Mouse (Mus musculus): ENCODE measurements around the gene Gm45521. TPM values are rescaled to one million over a fixed set of nuclear protein-coding genes. Genes with fewer than 3 reads are reported as not detected.

The Gm45521 gene
- polyA plus RNA-seq, 1 experiment from 2014 or later, result not detected

DNA sequence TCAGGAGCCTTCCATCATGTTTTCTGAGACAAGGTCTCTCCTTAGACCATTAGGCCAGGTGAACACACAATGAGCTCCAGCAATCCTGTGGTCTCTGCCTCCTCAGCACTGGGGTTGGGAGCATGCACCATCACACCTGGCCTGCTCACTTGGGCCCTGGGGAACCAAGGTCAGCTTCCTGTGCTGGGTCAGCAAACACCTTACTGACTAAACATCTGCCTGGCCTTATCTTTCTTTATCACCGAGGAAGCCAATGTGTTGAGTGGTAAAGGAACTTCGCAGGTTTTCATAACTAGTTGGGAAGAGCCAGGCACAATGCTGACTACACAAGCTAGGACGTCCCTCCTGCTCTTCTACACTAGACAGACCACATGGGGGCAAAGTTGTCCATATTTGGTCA is 32.9 kb downstream of the Gm45521 start:
- Histone ChIP-seq H3K27ac (replicated peaks) (no peak overlapping the region), H3K4me3 (no peak overlapping the region), H3K9me3 (no peaks in the 10 kb centered on the region), H3K9ac (replicated peaks) (no peak overlapping the region), H3K4me1 (no peaks in the 10 kb centered on the region), H3K4me2 (replicated peaks) (no peak overlapping the region), H3K36me3 (no peaks in the 10 kb centered on the region), H3K27me3 (no peaks in the 10 kb centered on the region)
- no peak for ATAC-seq (replicated peaks)
- 84% methylated on average over 3 of the region's 3 CpGs for WGBS

DNA sequence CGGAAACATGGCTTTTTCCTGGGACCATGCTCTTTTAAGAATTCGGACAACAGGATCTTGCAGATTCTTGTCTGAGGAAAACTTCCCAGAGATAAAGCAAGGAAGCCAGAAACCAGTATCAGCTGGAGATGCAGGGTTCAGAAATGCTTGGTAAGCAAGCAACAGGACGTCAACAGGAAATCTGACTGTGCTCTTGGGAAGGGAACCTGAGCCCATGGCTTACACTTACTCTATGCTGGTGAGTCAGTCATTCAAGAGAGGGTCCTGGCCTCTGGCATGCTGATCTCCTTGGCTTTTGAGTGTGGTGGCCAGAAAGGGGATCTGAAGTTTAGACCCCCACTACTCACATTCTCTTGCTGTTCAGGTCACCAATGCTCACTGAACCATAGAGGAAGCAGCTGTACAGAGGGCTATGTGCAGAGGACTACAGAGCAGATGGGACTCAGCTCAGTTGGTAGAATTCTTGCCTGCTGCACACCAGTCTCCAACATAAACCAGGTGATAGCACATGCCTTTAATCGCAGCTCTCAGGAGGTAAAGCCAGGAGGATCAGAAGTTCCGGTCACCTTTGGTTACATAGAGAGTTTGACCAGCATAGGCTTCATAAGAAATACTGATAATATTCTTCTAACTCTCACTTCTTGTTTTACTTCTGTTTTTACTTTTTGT is 34.2 kb downstream of the Gm45521 start:
- ATAC-seq (replicated peaks), result no peak
- no peaks in the 10 kb centered on the region for H3K27me3 ChIP-seq
- H3K27ac ChIP-seq (replicated peaks), result no peak overlapping the region
- no peak overlapping the region for H3K9ac ChIP-seq (replicated peaks)
- no peaks in the 10 kb centered on the region for H3K9me3 ChIP-seq
- no peaks in the 10 kb centered on the region for H3K4me1 ChIP-seq
- 84% methylated on average over 5 of the region's 5 CpGs for WGBS
- no peaks in the 10 kb centered on the region for H3K36me3 ChIP-seq
- no peak overlapping the region for H3K4me2 ChIP-seq (replicated peaks)
- no peak overlapping the region for H3K4me3 ChIP-seq

DNA sequence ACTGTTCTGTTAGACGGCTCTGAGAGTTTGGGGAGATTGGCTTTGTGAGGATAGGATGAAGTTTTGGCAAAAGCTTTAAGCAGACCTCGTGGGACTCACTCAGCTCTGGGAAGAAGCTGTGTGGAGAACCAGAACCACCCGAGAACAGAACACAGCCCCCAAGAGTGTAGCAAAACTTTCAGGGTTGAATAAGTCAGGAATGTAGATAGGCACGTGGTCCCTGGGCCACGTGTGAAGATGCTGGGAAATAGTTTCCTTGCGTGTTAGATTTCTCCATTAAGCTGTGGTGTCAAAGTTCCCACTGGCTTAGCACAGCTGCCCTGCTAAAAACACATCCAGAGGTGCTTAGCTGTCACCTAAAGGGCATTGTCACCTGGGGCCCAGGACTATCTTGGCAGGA is 35.1 kb downstream of the Gm45521 start:
- Histone ChIP-seq H3K4me1 (peaks cover 4% of the 10 kb centered on the region; the same call in 1 of the 2 replicates), H3K9me3 (no peaks in the 10 kb centered on the region), H3K4me2 (replicated peaks) (no peak overlapping the region), H3K4me3 (no peak overlapping the region), H3K27me3 (no peaks in the 10 kb centered on the region), H3K27ac (replicated peaks) (no peak overlapping the region), H3K36me3 (no peaks in the 10 kb centered on the region), H3K9ac (replicated peaks) (no peak overlapping the region)
- ATAC-seq (replicated peaks), result no peak
- WGBS, result 79% methylated on average over 6 of the region's 6 CpGs

DNA sequence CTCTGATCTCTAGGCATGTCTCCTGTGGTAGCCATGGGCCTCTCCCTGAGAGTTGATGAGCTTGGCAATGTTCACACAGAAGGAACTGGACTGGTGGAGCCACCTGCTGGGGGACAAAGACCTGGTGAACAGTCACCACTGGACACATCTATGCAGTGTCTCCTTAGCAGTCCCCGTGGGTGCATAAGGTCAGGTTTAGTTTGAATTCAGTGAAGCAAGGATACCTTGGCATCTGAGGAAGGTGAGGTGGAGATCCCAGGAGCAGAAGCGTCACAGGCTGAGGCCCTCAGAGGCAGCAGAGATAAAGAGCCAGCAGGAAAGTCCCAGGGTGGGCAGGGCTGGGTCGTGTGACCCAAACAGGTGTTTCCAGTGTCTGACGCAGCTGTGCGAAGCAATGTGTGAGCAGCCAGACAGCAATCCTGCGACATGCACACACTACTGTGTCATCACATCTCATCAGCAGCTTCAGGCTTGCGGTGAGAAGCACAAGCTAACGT is 37.2 kb downstream of the Gm45521 start, which contains the start of gene Dnase1l3:
Gene Dnase1l3, minus strand, starts transcription at position 303 of the 497 bp plus-strand sequence.
- 72% methylated on average over 8 of the region's 8 CpGs for WGBS
- ATAC-seq (replicated peaks), result no peak

DNA sequence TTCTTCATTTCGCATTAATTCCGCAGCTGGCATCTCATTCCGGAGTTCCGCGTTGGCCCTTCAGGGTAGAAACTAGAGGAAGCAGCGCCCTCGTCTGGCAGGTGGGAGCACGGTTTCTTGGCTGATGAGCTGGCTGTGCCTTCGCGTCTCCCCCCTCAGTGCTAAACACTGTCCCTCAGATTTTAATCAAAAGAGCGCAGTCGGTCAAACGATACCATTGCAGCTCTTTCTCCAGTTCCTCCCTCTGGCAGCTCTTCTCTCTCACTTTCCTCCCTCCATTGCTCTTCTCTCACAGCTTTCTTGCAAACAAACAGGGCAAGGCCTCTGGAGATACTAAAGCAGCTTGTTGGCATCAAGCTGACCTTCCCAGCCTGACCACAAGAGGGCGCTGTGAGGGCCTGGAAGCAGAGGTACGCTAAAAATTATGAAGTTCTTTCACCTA is 40.2 kb downstream of the Gm45521 start:
- WGBS, result 2% methylated on average over 15 of the region's 15 CpGs
- peak; percentile 61 for ATAC-seq (replicated peaks)
- Histone ChIP-seq H3K4me3 (0 out of 2 replicates have a peak overlapping the region, but pooled peaks have one; percentile 6), H3K9me3 (no peaks in the 10 kb centered on the region), H3K36me3 (no peaks in the 10 kb centered on the region), H3K27ac (replicated peaks) (no peak overlapping the region), H3K9ac (replicated peaks) (no peak overlapping the region), H3K4me1 (peaks cover 8% of the 10 kb centered on the region), H3K4me2 (replicated peaks) (peak overlapping the region; percentile 25; the same call in 1 of the 2 replicates), H3K27me3 (peaks cover 19% of the 10 kb centered on the region)

More for the DNA sequence above, 37.2 kb downstream of the Gm45521 start, which contains the start of gene Dnase1l3:
- H3K4me3 ChIP-seq, result no peak within 1 kb of the TSS
- H3K9ac ChIP-seq (replicated peaks), result no peak within 1 kb of the TSS
- no peaks in the 10 kb centered on the region for H3K36me3 ChIP-seq
- 0 out of 2 replicates have a peak, but pooled peaks cover 5% of the 10 kb centered on the region for H3K27me3 ChIP-seq
- no peak within 1 kb of the TSS for H3K27ac ChIP-seq (replicated peaks)
- H3K4me2 ChIP-seq (replicated peaks), result no peak within 1 kb of the TSS
- no peaks in the 10 kb centered on the region for H3K9me3 ChIP-seq
- peaks cover 5% of the 10 kb centered on the region; the same call in 1 of the 2 replicates for H3K4me1 ChIP-seq

DNA sequence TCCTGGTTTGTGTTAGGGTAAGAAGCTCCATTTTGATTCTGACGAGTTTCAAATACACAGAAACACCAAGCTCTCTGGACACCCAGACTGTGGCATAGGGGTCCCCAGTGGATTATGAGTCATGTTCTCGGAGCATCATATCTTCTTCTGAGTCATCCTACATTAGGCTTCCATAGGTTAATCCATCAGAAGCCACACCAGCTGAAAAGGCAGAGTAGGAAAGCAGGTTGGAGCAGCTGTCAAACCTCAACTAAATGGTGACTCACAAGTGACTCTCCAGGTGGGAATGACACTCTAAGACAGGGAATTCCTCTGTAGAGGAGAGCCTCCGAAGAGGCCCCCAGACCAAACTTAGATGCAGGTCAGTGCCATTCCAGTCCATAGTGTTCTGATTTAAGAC is 41.9 kb downstream of the Gm45521 start:
- Histone ChIP-seq H3K27me3 (peaks cover 19% of the 10 kb centered on the region), H3K9ac (replicated peaks) (no peak overlapping the region), H3K36me3 (no peaks in the 10 kb centered on the region), H3K4me1 (peaks cover 18% of the 10 kb centered on the region), H3K27ac (replicated peaks) (no peak overlapping the region), H3K4me3 (no peak overlapping the region), H3K9me3 (no peaks in the 10 kb centered on the region), H3K4me2 (replicated peaks) (no peak overlapping the region)
- WGBS, result 76% methylated on average over 3 of the region's 3 CpGs
- no peak for ATAC-seq (replicated peaks)

DNA sequence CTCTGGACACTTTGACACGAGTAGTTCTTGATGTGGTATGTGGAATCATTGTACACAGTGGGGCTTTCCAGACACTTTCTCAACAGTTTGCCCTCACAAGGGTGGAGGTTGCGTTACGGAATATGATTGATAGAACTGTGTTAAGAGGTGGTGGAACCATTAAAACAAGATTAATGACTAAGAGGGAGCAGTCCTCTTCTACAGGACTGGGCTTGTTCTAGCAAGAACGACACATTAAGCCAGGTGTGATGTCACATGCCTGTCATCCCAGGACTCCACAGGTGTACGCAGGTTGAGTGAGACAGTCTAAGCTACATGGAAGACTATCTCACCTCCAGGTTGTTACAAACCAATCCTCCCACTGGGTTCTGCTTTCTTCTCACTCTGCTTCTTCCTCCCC is 42.3 kb downstream of the Gm45521 start:
- no peak for ATAC-seq (replicated peaks)

DNA sequence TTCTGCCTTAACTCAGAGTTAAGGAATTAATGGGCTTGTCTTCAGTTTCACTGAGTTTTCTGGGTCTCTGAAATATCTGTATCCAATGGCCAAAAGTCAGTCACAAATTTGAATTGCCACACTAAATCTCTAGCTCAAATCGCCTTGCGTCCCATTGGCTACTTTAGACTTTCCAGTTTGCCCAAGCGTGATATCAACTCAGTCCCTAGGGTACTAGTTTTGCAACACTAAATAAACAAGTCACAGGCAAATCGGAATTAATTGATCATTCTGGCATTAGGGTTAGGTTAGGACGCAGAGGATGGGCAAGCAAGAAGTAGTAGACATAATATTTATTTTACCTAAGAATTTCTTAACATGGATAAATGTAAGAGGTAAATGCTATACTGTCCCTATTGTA is 43.2 kb downstream of the Gm45521 start:
- Histone ChIP-seq H3K4me1 (peaks cover 25% of the 10 kb centered on the region), H3K27me3 (peaks cover 19% of the 10 kb centered on the region), H3K36me3 (no peaks in the 10 kb centered on the region), H3K9me3 (no peaks in the 10 kb centered on the region), H3K9ac (replicated peaks) (no peak overlapping the region), H3K27ac (replicated peaks) (no peak overlapping the region), H3K4me2 (replicated peaks) (no peak overlapping the region), H3K4me3 (no peak overlapping the region)
- ATAC-seq (replicated peaks), result no peak
- 85% methylated on average over 5 of the region's 5 CpGs for WGBS

More for the DNA sequence above, 42.3 kb downstream of the Gm45521 start:
- no peak overlapping the region for H3K4me2 ChIP-seq (replicated peaks)
- H3K9ac ChIP-seq (replicated peaks), result no peak overlapping the region
- H3K4me3 ChIP-seq, result no peak overlapping the region
- H3K27me3 ChIP-seq, result peaks cover 19% of the 10 kb centered on the region
- H3K27ac ChIP-seq (replicated peaks), result no peak overlapping the region
- H3K9me3 ChIP-seq, result no peaks in the 10 kb centered on the region
- no peaks in the 10 kb centered on the region for H3K36me3 ChIP-seq
- WGBS, result 83% methylated on average over 5 of the region's 5 CpGs
- H3K4me1 ChIP-seq, result peaks cover 22% of the 10 kb centered on the region

DNA sequence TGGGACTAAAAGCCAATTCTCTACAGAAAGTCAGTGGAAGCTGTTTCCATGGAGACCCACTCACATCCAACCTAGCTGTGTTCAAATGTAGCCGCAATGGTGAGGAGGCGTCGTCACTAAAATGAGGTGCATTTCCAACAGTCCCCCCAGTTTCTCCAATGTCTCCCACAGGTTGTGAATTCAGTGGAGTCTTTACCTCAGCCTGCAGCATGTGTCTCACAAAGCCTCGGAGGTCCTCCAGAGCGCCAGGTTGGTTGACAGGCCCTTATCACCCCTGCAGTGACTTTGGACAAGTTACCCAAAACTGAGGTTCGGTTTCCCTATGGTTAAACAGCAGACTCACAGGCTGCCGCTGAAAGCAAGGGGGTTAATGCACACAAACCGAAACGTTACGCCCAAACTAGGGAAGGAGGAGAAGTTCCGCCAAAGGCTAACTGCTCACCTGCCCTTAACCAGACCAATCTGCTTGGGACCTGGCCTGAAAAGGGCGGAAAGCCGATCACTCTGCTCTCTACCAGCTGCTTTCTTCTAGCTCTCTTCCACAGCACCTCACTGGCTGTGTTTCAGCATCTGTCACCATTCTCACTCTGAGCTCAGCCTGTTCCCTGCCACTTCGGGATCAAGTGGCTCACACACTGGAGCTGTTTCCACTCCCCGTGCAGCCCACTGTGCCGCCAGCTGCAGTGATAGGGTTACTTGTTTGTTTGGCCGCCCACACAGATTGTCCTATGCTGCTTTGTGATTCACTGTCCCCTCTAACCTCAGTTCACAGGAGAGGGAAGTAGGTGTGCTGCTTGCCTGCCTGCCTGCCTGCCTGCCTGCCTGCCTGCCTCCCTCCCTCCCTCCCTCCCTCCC is 44.0 kb downstream of the Gm45521 start:
- 27% methylated on average over 17 of the region's 17 CpGs for whole genome bisulfite sequencing
- Histone ChIP-seq H3K4me3 (no peak overlapping the region), H3K27me3 (peaks cover 19% of the 10 kb centered on the region), H3K4me1 (peaks cover 26% of the 10 kb centered on the region), H3K36me3 (no peaks in the 10 kb centered on the region), H3K4me2 (replicated peaks) (no peak overlapping the region), H3K9me3 (no peaks in the 10 kb centered on the region), H3K9ac (replicated peaks) (no peak overlapping the region), H3K27ac (replicated peaks) (no peak overlapping the region)
- no peak for ATAC-seq (replicated peaks)

DNA sequence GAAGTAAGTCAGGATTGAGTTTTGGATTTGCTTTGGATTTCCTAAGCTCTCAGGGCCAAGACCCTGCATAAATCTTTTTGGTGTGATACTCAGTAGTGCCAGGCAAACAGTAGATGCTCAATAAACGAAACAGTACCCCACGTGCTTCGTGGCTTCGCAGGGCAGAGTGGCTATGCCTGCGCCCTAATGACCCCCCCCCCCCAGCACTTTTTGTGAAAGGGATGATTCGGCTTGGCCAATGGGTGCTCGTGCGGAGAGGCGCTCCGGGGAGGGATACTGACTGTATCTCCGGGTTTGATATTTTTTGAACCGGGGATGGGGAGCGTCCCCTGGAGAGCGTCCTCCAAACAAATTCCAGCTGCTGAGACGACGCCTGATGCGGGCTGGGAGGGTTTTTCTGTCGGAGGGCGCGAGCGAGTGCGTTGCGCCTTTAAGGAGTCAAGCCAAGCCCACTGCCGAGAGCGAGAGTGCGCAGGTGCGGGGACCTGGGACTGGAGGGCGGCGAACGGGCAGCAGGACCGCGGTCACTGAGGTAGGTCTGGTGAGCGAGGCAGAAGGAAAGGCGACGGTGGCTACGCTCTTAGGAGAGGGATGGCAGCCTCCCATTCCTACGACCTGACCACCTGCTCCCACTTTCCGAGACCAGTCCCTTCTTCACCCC is 45.5 kb downstream of the Gm45521 start, which contains the start of gene Abhd6:
Gene Abhd6, plus strand, starts transcription at position 471 of the 661 bp plus-strand sequence.
- Histone ChIP-seq H3K9ac (replicated peaks) (peak within 1 kb of the TSS; percentile 50), H3K4me1 (peaks cover 20% of the 10 kb centered on the region), H3K27ac (replicated peaks) (peak within 1 kb of the TSS; percentile 68), H3K36me3 (no peaks in the 10 kb centered on the region), H3K4me3 (peak within 1 kb of the TSS; percentile 50), H3K4me2 (replicated peaks) (peak within 1 kb of the TSS; percentile 64), H3K27me3 (peaks cover 19% of the 10 kb centered on the region), H3K9me3 (no peaks in the 10 kb centered on the region)
- ATAC-seq (replicated peaks), result peak; percentile 91
- under 1% methylated on average over 38 of the region's 38 CpGs for WGBS

DNA sequence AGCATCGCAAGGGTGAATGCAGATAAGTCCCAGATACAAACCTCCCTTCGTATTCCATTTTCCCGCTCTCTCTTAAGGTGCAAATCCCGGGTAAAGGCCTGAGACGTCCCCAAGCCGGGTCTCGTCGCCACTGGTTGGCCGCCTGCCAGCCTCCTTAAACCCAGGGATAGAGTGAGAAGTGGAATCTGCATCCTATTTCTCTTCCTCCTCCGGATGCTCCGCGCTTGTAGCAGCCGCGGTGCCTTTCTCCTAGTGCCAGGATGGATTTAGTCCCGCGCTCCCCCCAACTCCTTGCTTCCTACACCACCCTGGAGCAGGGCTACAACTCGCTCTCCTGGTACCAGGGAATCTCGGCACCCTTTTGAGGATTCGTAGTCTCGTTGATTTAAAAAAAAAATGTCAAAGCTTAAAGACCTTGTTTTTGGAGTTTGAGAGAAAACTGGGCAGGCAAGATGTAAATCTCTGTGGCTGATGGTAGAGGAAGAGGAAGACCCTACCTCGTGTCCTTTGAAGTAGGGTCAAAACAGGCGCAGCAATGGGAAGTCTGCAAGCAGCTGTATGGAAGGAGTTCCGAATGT is 46.1 kb downstream of the Gm45521 start:
- Histone ChIP-seq H3K4me2 (replicated peaks) (peak overlapping the region; percentile 64), H3K36me3 (no peaks in the 10 kb centered on the region), H3K27ac (replicated peaks) (peak overlapping the region; percentile 68), H3K9me3 (no peaks in the 10 kb centered on the region), H3K4me3 (peak overlapping the region; percentile 50), H3K27me3 (peaks cover 19% of the 10 kb centered on the region), H3K4me1 (peaks cover 20% of the 10 kb centered on the region), H3K9ac (replicated peaks) (peak overlapping the region; percentile 50)
- ATAC-seq (replicated peaks), result peak; percentile 66
- under 1% methylated on average over 23 of the region's 23 CpGs for WGBS
